Mouse (Mus musculus) lung, adult 2 months (tissue): ENCODE results near the gene Nop14.

ENCODE experiments used
- CTCF ChIP-seq: fragments of 200-500 bp; IDR thresholded peaks from 2 replicates; pipeline ENCODE4 v1.5.1; 2011; ENCODE audit warnings: mild to moderate bottlenecking, low read length, control low read depth; ENCODE audit not compliant: insufficient read depth
- POLR2A ChIP-seq: fragments of 200-500 bp; IDR thresholded peaks from 2 replicates; pipeline ENCODE4 v1.6.1; 2011; ENCODE audit warnings: low read depth, mild to moderate bottlenecking, control low read depth, low read length, borderline replicate concordance; ENCODE audit errors: extremely low read depth

DNA sequence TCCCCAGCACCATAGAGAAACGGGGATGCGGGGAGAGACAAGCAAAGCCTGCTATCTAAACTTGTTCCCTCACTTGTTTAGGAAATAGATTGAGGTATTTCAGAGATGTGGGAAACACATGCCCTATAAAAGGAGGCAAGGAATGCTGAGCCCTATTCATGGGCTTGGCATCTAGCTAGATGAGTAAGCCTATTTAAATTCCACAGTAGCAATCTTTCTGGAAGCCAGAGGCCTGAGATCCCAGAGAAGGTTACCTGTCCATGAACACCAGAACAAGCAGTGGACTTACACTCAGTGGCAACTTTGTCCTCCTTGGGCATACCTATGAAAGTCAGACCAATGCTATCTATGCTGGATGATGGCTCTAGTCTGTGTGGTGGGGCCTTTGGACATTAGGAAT, 3.3 kb upstream of the Nop14 start:
- TF ChIP-seq CTCF, result no peak
- no peak for TF ChIP-seq POLR2A
